Mouse (Mus musculus): ENCODE measurements around the gene Cbr2.

The Cbr2 gene

GRCm38 (mm10) chr11:120711980-120712604 lies 19.8 kb downstream of the Cbr2 start:
- DNase-seq (ENCODE audit: low read depth) = no peak

GRCm38 (mm10) chr11:120710672-120711071 lies 21.2 kb downstream of the Cbr2 start:
- no peak for DNase-seq (ENCODE audit: low read depth)

- DNase-seq (ENCODE audit: low read depth) = no peak
These were observed 22.4 kb downstream of the Cbr2 start for GRCm38 (mm10) chr11:120709551-120709950.

- no peak for DNase-seq (ENCODE audit: low read depth)
These were observed 23.9 kb downstream of the Cbr2 start for GRCm38 (mm10) chr11:120707969-120708368.

GRCm38 (mm10) chr11:120707225-120707624 lies 24.7 kb downstream of the Cbr2 start:
- DNase-seq (ENCODE audit: low read depth) = no peak

GRCm38 (mm10) chr11:120706120-120706519 lies 25.8 kb downstream of the Cbr2 start:
- DNase-seq (ENCODE audit: low read depth) = no peak

- DNase-seq (ENCODE audit: low read depth) = no peak
These were observed 27.2 kb downstream of the Cbr2 start for GRCm38 (mm10) chr11:120704486-120705325.

- DNase-seq (ENCODE audit: low read depth) = no peak
These were observed 28.0 kb downstream of the Cbr2 start for GRCm38 (mm10) chr11:120703696-120704454.

GRCm38 (mm10) chr11:120697741-120698140 lies 34.2 kb downstream of the Cbr2 start:
- DNase-seq (ENCODE audit: low read depth) = no peak

GRCm38 (mm10) chr11:120696568-120696967 lies 35.3 kb downstream of the Cbr2 start:
- no peak for DNase-seq (ENCODE audit: low read depth)

GRCm38 (mm10) chr11:120695641-120696040 lies 36.3 kb downstream of the Cbr2 start:
- no peak for DNase-seq (ENCODE audit: low read depth)

GRCm38 (mm10) chr11:120695184-120695583 lies 36.7 kb downstream of the Cbr2 start:
- DNase-seq (ENCODE audit: low read depth) = no peak

- no peak for DNase-seq (ENCODE audit: low read depth)
These were observed 38.5 kb downstream of the Cbr2 start for GRCm38 (mm10) chr11:120693461-120693860.

- DNase-seq (ENCODE audit: low read depth) = no peak
These were observed 39.4 kb downstream of the Cbr2 start for GRCm38 (mm10) chr11:120692471-120693011.

- DNase-seq (ENCODE audit: low read depth) = no peak
These were observed 42.5 kb downstream of the Cbr2 start for GRCm38 (mm10) chr11:120689365-120689764.

- no peak for DNase-seq (ENCODE audit: low read depth)
These were observed 45.2 kb downstream of the Cbr2 start for GRCm38 (mm10) chr11:120686650-120687272.

GRCm38 (mm10) chr11:120684660-120685059 lies 47.3 kb downstream of the Cbr2 start:
- DNase-seq (ENCODE audit: low read depth) = no peak

GRCm38 (mm10) chr11:120684086-120684485 lies 47.8 kb downstream of the Cbr2 start:
- DNase-seq (ENCODE audit: low read depth) = no peak

- no peak for DNase-seq (ENCODE audit: low read depth)
These were observed 48.4 kb downstream of the Cbr2 start for GRCm38 (mm10) chr11:120683536-120683935.

- DNase-seq (ENCODE audit: low read depth) = peak; percentile 86
These were observed 49.2 kb downstream of the Cbr2 start for GRCm38 (mm10) chr11:120682683-120683082.

GRCm38 (mm10) chr11:120679909-120680308 lies 52.0 kb downstream of the Cbr2 start:
- peak; percentile 66 for DNase-seq (ENCODE audit: low read depth)
